Mouse (Mus musculus) neural tube, embryonic 14.5 days (tissue): ENCODE results near the gene Sorcs3. TPM values are rescaled to one million over a fixed set of nuclear protein-coding genes. Genes with fewer than 3 reads are reported as not detected.

ENCODE experiments used
- ATAC-seq: fragments of 200-750 bp; cut with Nextera tagmentation; 2 replicates; pipeline ENCODE4 v1.8.0; 2017; ENCODE audit warnings: low read depth, mild to moderate bottlenecking, moderate TSS enrichment, moderate library complexity
- H3K27ac ChIP-seq: fragments of 300-500 bp; sonication (generic); 2 replicates; pipeline ENCODE4 v1.5.1; 2014; ENCODE audit warnings: low read depth, mild to moderate bottlenecking, control low read depth, low read length, moderate library complexity, mixed read lengths
- H3K27me3 ChIP-seq: fragments of 300-500 bp; sonication (generic); 2 replicates; pipeline ENCODE4 v1.6.1; 2014; ENCODE audit warnings: low read length; ENCODE audit not compliant: control insufficient read depth, insufficient read depth
- H3K36me3 ChIP-seq: fragments of 300-500 bp; sonication (generic); 2 replicates; pipeline ENCODE4 v1.6.1; 2014; ENCODE audit warnings: low read length, mixed read lengths; ENCODE audit not compliant: control insufficient read depth, insufficient read depth
- H3K4me1 ChIP-seq: fragments of 300-500 bp; sonication (generic); 2 replicates; pipeline ENCODE4 v1.6.1; 2014; ENCODE audit warnings: low read length; ENCODE audit not compliant: control insufficient read depth, insufficient read depth
- H3K4me2 ChIP-seq: fragments of 300-500 bp; sonication (generic); 2 replicates; pipeline ENCODE4 v1.6.1; 2014; ENCODE audit warnings: mild to moderate bottlenecking, low read depth, low read length, control low read depth
- H3K4me3 ChIP-seq: fragments of 300-500 bp; sonication (generic); 2 replicates; pipeline ENCODE4 v1.5.1; 2014; ENCODE audit warnings: low read depth, low read length, control low read depth, mixed read lengths
- H3K9ac ChIP-seq: fragments of 300-500 bp; sonication (generic); replicated peaks from 2 replicates; pipeline ENCODE4 v1.6.1; 2014; ENCODE audit warnings: low read depth, mild to moderate bottlenecking, control low read depth, low read length, mixed read lengths
- H3K9me3 ChIP-seq: fragments of 300-500 bp; sonication (generic); 2 replicates; pipeline ENCODE4 v1.6.1; 2016; ENCODE audit warnings: low read length; ENCODE audit not compliant: control insufficient read depth
- WGBS: fragments of 180-500 bp; shearing (Covaris S2); extraction: QIAGEN DNeasy Blood & Tissue Kit; methylation state at CpG from one replicate; pipeline ENCODE4 v1.1.7; 2014; 5-methylcytosine and 5-hydroxymethylcytosine counted together
- polyA plus RNA-seq: library from polyadenylated mRNA; unstranded; fragments of >200 nt; fragmentation: Nextera tagmentation; extraction: Ambion mirVana; gene quantifications from 2 replicates; pipeline ENCODE4 v1.2.1, GENCODE M21; 2014

The Sorcs3 gene
- polyA plus RNA-seq, 1 experiment from 2014 or later: 18.3 TPM

DNA sequence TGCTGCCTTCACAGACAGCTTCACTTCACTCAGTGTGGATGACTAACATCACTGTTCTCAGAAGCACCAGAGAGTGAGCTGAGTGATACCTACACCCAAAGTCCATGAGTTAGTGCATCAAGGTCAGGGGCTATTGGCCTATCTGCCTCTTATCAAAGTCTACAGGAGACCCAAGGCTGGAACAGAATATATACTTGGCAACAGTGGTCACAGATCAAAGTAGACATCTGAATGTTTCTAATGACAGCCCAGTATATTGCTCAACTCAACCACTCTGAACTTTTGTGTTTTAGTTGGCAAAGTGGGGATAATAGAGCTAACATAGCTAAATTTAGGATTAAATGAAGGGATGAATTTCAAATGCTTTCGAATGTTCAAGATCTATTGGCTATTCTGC is 501.1 kb downstream of the Sorcs3 start:
- no peaks in the 10 kb centered on the region for H3K36me3 ChIP-seq
- WGBS: 98% methylated on average over 1 of the region's 1 CpGs
- no peaks in the 10 kb centered on the region for H3K4me1 ChIP-seq
- H3K27me3 ChIP-seq: no peaks in the 10 kb centered on the region
- no peak overlapping the region for H3K4me3 ChIP-seq
- no peak overlapping the region for H3K9ac ChIP-seq
- no peak overlapping the region for H3K27ac ChIP-seq
- no peaks in the 10 kb centered on the region for H3K9me3 ChIP-seq
- H3K4me2 ChIP-seq: no peak overlapping the region
- no peak for ATAC-seq

GRCm38 (mm10) chr19:48725851-48726419 is 520.1 kb downstream of the Sorcs3 start:
- H3K27ac ChIP-seq: no peak overlapping the region
- no peaks in the 10 kb centered on the region for H3K4me1 ChIP-seq
- no peak overlapping the region for H3K9ac ChIP-seq
- H3K9me3 ChIP-seq: no peaks in the 10 kb centered on the region
- H3K27me3 ChIP-seq: no peaks in the 10 kb centered on the region
- no peak for ATAC-seq
- H3K36me3 ChIP-seq: no peaks in the 10 kb centered on the region
- 20% methylated on average over 6 of the region's 6 CpGs for WGBS
- no peak overlapping the region for H3K4me3 ChIP-seq
- H3K4me2 ChIP-seq: no peak overlapping the region

- Histone ChIP-seq H3K4me2 (no peak overlapping the region), H3K4me1 (no peaks in the 10 kb centered on the region), H3K27ac (no peak overlapping the region), H3K9me3 (no peaks in the 10 kb centered on the region), H3K9ac (no peak overlapping the region), H3K27me3 (no peaks in the 10 kb centered on the region), H3K4me3 (no peak overlapping the region), H3K36me3 (no peaks in the 10 kb centered on the region)
- no peak for ATAC-seq
- WGBS: 66% methylated on average over 3 of the region's 3 CpGs
Measured at GRCm38 (mm10) chr19:48727048-48727447, 521.2 kb downstream of the Sorcs3 start.

DNA sequence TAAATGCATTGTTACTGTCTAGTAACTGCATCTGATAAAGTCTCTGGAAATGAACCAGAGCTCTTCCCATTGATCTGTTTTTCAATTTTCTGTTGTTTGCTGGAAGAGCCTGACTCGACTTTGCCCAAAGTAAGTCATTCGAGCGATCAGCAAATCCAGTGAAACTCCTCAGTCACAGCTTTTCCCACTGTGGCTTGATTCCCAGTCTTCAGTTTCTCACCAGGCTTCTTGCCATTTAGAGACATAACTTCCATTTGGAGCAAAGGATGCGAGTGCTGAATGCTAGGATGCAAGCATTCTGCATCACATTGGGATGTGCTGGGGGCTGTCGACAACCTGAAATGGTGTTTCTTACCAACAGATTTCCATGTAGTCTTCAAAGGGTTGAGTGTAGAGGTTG is 521.8 kb downstream of the Sorcs3 start:
- no peak overlapping the region for H3K4me2 ChIP-seq
- H3K9me3 ChIP-seq: no peaks in the 10 kb centered on the region
- H3K27ac ChIP-seq: no peak overlapping the region
- 95% methylated on average over 5 of the region's 5 CpGs for WGBS
- no peaks in the 10 kb centered on the region for H3K36me3 ChIP-seq
- no peak overlapping the region for H3K4me3 ChIP-seq
- no peak overlapping the region for H3K9ac ChIP-seq
- no peak for ATAC-seq
- no peaks in the 10 kb centered on the region for H3K27me3 ChIP-seq
- H3K4me1 ChIP-seq: no peaks in the 10 kb centered on the region

DNA sequence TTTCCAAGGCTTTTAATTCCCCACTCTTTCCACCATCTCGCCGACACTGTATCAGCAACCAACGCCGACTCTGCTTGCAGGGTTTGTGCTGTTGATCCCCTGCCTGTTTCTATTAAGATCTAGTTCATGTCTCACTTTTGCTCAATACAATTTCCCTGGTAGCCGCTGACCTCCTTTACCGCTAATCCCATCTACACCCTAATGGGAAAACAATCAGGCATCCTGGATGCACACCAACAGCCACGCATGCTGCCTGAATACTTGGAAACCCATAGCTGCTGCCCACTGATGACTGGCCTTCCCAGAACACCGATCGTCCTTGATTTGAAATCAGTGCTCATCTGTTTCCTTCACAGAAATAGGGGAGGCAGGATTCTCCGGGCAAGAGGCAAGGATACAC is 525.9 kb downstream of the Sorcs3 start:
- WGBS: 90% methylated on average over 10 of the region's 10 CpGs
- Histone ChIP-seq H3K27ac (no peak overlapping the region), H3K4me2 (no peak overlapping the region), H3K4me1 (no peaks in the 10 kb centered on the region), H3K4me3 (no peak overlapping the region), H3K27me3 (no peaks in the 10 kb centered on the region), H3K9ac (no peak overlapping the region), H3K9me3 (no peaks in the 10 kb centered on the region), H3K36me3 (no peaks in the 10 kb centered on the region)
- ATAC-seq: no peak

DNA sequence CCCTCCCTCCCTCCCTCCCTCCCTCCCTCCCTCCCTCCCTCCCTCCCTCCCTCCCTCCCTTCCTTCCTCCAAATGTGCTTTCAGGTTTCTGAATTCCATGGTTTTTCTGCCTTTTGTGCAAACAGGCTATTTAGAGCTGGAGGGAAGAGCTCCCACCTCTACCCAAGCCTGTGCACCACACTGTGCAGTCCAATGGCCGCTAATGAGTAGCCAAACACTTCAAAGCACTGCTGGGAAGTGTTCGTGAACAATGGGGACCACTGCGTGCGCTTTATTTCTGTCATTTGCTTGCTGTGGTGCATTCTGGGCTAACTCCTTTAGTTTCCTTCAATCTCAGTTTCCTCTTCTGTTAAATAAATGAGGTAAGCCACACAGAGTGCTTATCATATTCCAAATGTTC is 528.5 kb downstream of the Sorcs3 start:
- Histone ChIP-seq H3K9me3 (no peaks in the 10 kb centered on the region), H3K27ac (no peak overlapping the region), H3K4me3 (no peak overlapping the region), H3K36me3 (no peaks in the 10 kb centered on the region), H3K4me2 (no peak overlapping the region), H3K27me3 (no peaks in the 10 kb centered on the region), H3K4me1 (no peaks in the 10 kb centered on the region), H3K9ac (no peak overlapping the region)
- ATAC-seq: no peak
- WGBS: 19% methylated on average over 4 of the region's 4 CpGs

- Histone ChIP-seq H3K27me3 (no peaks in the 10 kb centered on the region), H3K4me2 (no peak overlapping the region), H3K4me3 (no peak overlapping the region), H3K27ac (no peak overlapping the region), H3K4me1 (no peaks in the 10 kb centered on the region), H3K9me3 (no peaks in the 10 kb centered on the region), H3K9ac (no peak overlapping the region), H3K36me3 (no peaks in the 10 kb centered on the region)
- WGBS: 35% methylated on average over 2 of the region's 2 CpGs
- no peak for ATAC-seq
Measured at GRCm38 (mm10) chr19:48737554-48737953, 531.7 kb downstream of the Sorcs3 start.

DNA sequence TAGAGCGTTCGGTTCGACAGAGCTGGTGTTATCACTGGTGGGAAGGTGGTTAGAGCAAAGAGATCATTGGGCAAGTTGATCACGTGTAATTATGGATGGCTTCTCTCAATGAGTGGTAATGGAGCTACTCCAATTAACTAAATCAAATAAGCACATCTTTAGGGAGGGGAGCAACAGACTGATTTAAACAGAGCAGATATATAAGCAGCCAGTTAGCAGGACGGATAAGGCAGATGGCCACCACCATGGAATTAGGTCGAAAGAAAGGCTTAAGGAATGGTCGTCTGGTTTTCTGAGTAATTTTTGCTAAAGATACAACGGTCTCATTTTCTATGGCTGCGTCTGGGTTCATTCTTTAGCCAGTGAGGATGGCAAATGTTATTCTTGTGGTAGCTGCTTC is 549.3 kb downstream of the Sorcs3 start:
- 77% methylated on average over 9 of the region's 9 CpGs for WGBS
- Histone ChIP-seq H3K9me3 (no peaks in the 10 kb centered on the region), H3K27me3 (no peaks in the 10 kb centered on the region), H3K4me1 (no peaks in the 10 kb centered on the region), H3K4me2 (no peak overlapping the region), H3K27ac (no peak overlapping the region), H3K36me3 (no peaks in the 10 kb centered on the region), H3K4me3 (no peak overlapping the region), H3K9ac (no peak overlapping the region)
- no peak for ATAC-seq

DNA sequence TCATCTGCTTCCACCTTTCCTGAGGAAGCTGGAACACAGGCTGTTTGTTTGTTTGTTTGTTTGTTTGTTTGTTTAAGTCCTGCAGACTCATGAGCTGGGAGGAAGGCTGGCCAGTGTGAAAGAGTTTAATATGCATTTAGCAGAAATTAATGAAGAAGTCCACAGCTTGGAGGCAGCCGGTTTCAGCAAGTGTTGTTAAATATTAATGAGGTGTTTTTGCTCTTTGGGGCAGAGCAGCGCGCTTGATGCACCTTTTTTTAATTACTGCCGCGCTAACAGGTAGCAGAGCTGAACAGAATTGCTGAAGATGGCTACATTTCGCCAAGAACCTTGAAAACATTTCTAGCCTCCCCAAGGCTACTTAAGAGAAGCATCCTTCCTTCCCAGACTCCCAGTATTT is 551.0 kb downstream of the Sorcs3 start:
- no peaks in the 10 kb centered on the region for H3K36me3 ChIP-seq
- no peak overlapping the region for H3K27ac ChIP-seq
- H3K4me1 ChIP-seq: no peaks in the 10 kb centered on the region
- no peak overlapping the region for H3K4me3 ChIP-seq
- ATAC-seq: no peak
- H3K9ac ChIP-seq: no peak overlapping the region
- 55% methylated on average over 6 of the region's 6 CpGs for WGBS
- no peak overlapping the region for H3K4me2 ChIP-seq
- H3K9me3 ChIP-seq: no peaks in the 10 kb centered on the region
- no peaks in the 10 kb centered on the region for H3K27me3 ChIP-seq

DNA sequence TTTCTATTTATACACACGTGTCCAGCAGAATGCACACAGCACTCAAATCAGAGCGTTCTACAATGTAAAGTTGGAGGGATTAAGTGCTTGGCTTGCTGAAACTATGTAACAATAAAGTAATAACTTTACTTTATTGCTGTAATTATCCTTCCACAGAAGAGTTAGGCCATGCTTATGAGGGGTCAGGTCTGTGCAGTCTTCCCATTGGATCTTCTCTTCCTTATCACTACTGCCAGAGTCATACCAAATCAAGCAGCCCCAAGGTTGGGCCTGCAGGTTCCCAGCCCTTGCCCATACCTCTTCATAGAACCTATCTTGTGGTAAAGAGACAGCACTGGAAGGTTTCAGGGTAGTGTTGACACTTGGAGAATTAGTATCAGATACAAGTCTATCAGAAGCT is 560.7 kb downstream of the Sorcs3 start:
- H3K36me3 ChIP-seq: no peaks in the 10 kb centered on the region
- H3K9me3 ChIP-seq: no peaks in the 10 kb centered on the region
- ATAC-seq: no peak
- WGBS: 89% methylated on average over 2 of the region's 2 CpGs
- no peak overlapping the region for H3K4me2 ChIP-seq
- no peaks in the 10 kb centered on the region for H3K4me1 ChIP-seq
- no peak overlapping the region for H3K9ac ChIP-seq
- H3K27ac ChIP-seq: no peak overlapping the region
- no peak overlapping the region for H3K4me3 ChIP-seq
- no peaks in the 10 kb centered on the region for H3K27me3 ChIP-seq
